Mouse (Mus musculus) natural killer cell, adult 2 months (primary cell): ENCODE measurements around the gene Gm1043.

Experiments used
- DNase-seq, 2 experiments: peaks; one replicate each; pipeline ENCODE4 v3.0.0; 2022; ENCODE audit warnings: low spot score in 2 of 2

Gm1043 gene

GRCm38 (mm10) chr5:37085241-37085640, at the start of gene Gm1043:
TSS of gene Gm1043 (plus strand) at chr5:37085370.
- DNase-seq = no peak

GRCm38 (mm10) chr5:37035896-37036295, 49.3 kb upstream of the Gm1043 start:
- no peak for DNase-seq

- DNase-seq = peak; percentile 48 to 66
Observed at GRCm38 (mm10) chr5:37036884-37037283, 48.3 kb upstream of the Gm1043 start.

GRCm38 (mm10) chr5:37039908-37040307, 45.3 kb upstream of the Gm1043 start:
- no peak for DNase-seq

GRCm38 (mm10) chr5:37040711-37041110, 44.5 kb upstream of the Gm1043 start:
- DNase-seq = no peak

- DNase-seq = no peak
Observed at GRCm38 (mm10) chr5:37041651-37042050, 43.5 kb upstream of the Gm1043 start.

- DNase-seq = no peak
Observed at GRCm38 (mm10) chr5:37042934-37043333, 42.2 kb upstream of the Gm1043 start.

GRCm38 (mm10) chr5:37044793-37045192, 40.4 kb upstream of the Gm1043 start:
- peak; percentile 71 to 73 for DNase-seq

- peak in 1 of 2 experiments; percentile 62 for DNase-seq
Observed at GRCm38 (mm10) chr5:37045582-37045981, 39.6 kb upstream of the Gm1043 start.

GRCm38 (mm10) chr5:37046791-37047190, 38.4 kb upstream of the Gm1043 start:
- no peak for DNase-seq

- peak; percentile 53 to 71 for DNase-seq
Observed at GRCm38 (mm10) chr5:37047206-37047915, 37.8 kb upstream of the Gm1043 start.

- peak; percentile 69 to 72 for DNase-seq
Observed at GRCm38 (mm10) chr5:37047992-37048391, 37.2 kb upstream of the Gm1043 start.

GRCm38 (mm10) chr5:37049111-37049510, 36.1 kb upstream of the Gm1043 start:
- no peak for DNase-seq

- peak; percentile 76 to 82 for DNase-seq
Observed at GRCm38 (mm10) chr5:37050521-37051373, 34.4 kb upstream of the Gm1043 start.

GRCm38 (mm10) chr5:37051374-37052100, 33.6 kb upstream of the Gm1043 start:
- peak; percentile 67 to 72 for DNase-seq

GRCm38 (mm10) chr5:37052846-37053245, 32.3 kb upstream of the Gm1043 start:
- DNase-seq = no peak

- DNase-seq = no peak
Observed at GRCm38 (mm10) chr5:37055789-37056188, 29.4 kb upstream of the Gm1043 start.

- no peak for DNase-seq
Observed at GRCm38 (mm10) chr5:37056471-37056870, 28.7 kb upstream of the Gm1043 start.

- no peak for DNase-seq
Observed at GRCm38 (mm10) chr5:37061612-37062011, 23.6 kb upstream of the Gm1043 start.

GRCm38 (mm10) chr5:37064454-37065449, 20.4 kb upstream of the Gm1043 start:
- DNase-seq = no peak
